Mouse (Mus musculus): Measurements from ENCODE around the gene Ybx3. TPM values are rescaled to one million over a fixed set of nuclear protein-coding genes. Genes with fewer than 3 reads are reported as not detected.

Ybx3 gene
- total RNA-seq, 4 experiments from 2014 or later: 172 to 240 (median 215) TPM

- DNase-seq (ENCODE audit: low spot score): no peak
Observed at GRCm38 (mm10) chr6:131338787-131339186, 49.5 kb downstream of the Ybx3 start.

DNA sequence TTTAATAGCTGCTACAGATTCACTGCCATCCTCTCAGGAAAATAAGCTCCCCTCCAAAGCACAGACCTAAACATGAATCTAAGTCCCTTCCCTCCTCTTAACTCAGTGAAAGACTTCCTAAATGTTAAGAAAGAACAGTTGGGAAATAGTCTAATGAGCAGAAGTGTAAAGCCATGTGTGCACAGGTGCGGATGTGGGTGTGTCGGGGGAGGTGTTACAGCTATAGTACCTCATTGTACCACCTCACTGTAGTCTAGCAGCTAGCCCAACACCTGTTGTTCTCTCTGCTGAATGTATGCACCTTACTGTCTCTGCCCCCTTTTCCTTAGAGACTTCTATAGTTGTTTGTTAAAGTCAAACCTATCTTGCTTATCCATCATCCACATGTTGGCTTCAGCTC lies 61.2 kb downstream of the Ybx3 start:
- DNase-seq (ENCODE audit: low spot score): no peak

DNA sequence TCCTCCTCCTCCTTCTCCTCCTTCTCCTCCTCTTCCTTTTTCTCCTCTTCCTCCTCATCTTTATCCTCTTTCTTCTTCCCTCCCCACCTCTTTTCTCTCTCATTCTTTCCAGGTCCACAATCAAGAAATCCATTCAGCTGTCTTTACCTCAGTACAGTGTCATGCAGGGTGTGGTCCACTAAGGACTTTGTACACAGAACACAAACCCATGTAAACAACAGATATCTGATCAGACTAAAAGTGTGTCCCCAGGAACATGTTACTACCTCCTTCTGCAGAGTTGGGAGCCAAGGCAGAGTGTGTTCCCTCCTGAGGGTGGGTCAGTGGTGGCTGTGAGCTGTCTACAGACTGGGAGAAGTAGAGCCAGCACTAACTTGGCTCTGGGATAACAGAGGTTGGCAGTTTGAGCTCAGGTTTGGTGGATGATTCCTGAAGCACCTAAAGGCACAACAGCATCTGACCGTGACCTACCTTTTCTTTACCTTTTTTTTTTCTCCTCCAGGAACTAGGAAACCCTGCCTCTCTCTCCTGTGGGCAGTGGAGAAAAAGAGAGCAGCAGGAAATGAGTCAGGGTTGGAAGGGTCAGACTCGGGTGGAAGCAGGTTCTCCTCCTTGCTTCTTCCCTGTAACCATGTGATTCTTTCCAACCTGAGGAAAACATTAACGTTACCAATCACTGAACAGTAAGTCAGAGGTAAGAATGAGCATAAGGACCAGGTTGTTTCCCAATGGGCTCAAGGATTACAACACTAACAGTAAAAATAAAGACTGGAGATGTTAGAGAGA lies 66.2 kb downstream of the Ybx3 start:
- DNase-seq (ENCODE audit: low spot score): no peak

GRCm38 (mm10) chr6:131316155-131317101 lies 71.8 kb downstream of the Ybx3 start:
- DNase-seq (ENCODE audit: low spot score): no peak

Other genes starting within 250 kb of the Ybx3 start
- gene Klra2, start 141.1 kb downstream of the Ybx3 start, total RNA-seq (2022): 1 to 10 TPM in 1 of 4 experiments, under 1 TPM in 3; 0.34 to 1.0 (median 0.56) TPM
- 1 to 10 TPM; 5.3 to 8.1 (median 6.9) TPM for gene Magohb, start 95.2 kb downstream of the Ybx3 start, total RNA-seq (2022)
- under 1 TPM in 3 of 4 experiments, not detected in 1; 0.17 to 0.49 (median 0.19) TPM for gene Styk1, start 34.9 kb downstream of the Ybx3 start, total RNA-seq (2022)
- gene 5430401F13Rik, start 97.9 kb upstream of the Ybx3 start, total RNA-seq (2022): not detected
- not detected for gene Gm6619, start 97.9 kb upstream of the Ybx3 start, total RNA-seq (2022)
- gene Tas2r130, start 242.4 kb upstream of the Ybx3 start, total RNA-seq (2022): not detected

All from heart, adult 8-10 months (tissue).